Mouse (Mus musculus) left cerebral cortex, postnatal 25 days (tissue): ENCODE measurements around the gene Cby1. TPM values are rescaled to one million over a fixed set of nuclear protein-coding genes. Genes with fewer than 3 reads are reported as not detected.

Source experiments
- DNase-seq, 2 experiments: peaks; one replicate each; pipeline ENCODE4 v3.0.0; 2022; ENCODE audit warnings: low spot score in 2 of 2, mixed read lengths in 1 of 2
- intact Hi-C: fragments of 180-260 bp; cut with DNase I; formaldehyde crosslinking; loops from one replicate; pipeline ENCODE4 v1.15.1; 2025
- total RNA-seq, 2 experiments: library from RNA; stranded (reverse); gene quantifications; 2 replicates each; pipeline ENCODE4 v1.2.3; 2021

The Cby1 gene
- total RNA-seq = 10 to 100 TPM; 51.2 to 53.6 TPM

DNA sequence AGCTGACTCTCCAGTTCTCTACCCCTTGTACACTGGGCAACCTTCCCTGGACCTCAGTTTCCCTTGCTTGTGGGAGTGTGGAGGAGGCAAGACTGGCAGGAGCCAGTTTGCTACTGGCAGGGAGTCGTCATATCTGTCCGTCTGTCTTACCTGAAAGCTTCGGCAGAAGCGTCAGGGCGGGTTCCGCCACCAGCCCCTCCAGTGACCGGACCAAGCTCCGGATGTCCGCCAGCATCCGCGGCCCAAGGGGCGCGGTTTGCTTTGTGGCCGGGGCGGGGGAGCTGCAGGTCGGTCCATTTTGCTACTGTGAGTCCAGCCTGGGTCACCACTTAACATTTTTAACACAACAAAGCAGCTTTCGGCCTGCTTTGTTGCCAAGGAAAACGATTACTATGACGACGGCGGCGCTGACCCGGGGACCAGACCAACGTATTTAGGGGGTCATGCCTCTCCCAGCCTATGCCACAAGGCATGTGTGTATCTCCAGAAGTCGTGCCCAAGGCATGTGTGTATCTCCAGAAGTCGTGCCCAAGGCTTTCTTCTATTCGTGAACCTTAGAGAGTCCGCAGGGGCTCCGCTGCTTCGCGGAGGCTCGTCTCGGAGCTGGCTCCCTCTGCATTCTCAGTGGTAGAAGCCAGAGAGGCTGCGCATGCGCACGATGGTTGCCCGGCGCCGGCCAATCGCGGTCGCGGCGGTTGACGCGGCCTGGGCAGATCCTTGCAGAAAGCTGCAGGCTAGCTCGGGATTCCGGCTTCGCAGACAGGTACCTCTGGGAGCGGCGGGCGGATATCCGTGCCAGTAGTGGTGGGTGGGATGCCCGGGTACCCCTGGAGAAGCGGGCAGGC is at the start of gene Cby1, which contains the start of gene Fam227a:
TSS of gene Cby1 (plus strand) at position 669 of the 845 bp plus-strand sequence.
TSS of gene Fam227a (minus strand) at position 426 of the 845 bp plus-strand sequence.
- intact Hi-C loops = loop anchor here (1.0 kb wide), 1 partner anchor 30 kb away; no protein-coding TSS in a partner anchor
- DNase-seq = peak; percentile 98

DNA sequence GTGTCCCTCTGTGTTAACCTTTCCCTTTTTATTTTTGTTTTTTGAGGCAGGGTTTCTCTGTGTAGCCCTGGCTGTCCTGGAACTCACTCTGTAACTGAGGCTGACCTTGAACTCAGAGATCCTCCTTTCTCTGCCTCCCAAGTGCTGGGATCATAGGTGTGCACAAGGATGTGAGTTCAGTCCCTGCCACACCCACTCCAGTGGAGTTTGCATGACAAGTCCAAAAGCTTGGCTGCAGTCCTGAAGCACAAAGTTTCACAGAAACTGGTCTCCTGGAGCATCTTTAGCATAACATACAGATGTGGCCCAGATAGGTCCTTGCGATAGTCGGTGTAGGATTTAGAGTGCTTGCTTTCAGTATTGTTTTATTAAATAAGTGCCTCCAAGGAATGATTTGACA is 49.8 kb upstream of the Cby1 start:
- DNase-seq = no peak
- intact Hi-C loops = loop anchor here (5.0 kb wide), 2 partner anchors 47 to 102 kb away; partner anchors contain the start of gene Kcnj4

DNA sequence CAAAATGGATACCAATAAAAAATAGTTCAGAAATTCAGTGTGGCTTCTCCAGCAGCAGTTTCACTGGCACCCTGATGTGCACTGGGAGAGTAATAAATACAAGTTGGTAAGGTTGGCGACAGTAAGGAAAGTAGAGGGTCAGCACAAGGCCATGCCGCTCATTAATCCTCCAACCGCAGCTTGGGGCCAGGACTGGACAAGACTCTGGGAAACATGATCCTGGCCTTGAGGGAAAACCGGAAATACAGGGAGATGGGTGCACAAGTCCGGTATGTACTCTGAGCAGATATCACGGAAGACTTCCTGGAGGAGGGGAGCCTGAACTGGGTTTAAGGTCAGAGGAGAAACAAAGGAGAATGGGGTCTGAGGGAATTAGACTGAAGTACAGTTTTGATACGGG is 43.5 kb upstream of the Cby1 start:
- DNase-seq = no peak
- intact Hi-C loops = no loop called here

GRCm38 (mm10) chr15:79616729-79617128 is 42.3 kb upstream of the Cby1 start:
- intact Hi-C loops = no loop called here
- DNase-seq = no peak

- intact Hi-C loops = no loop called here
- DNase-seq = no peak
Observed at GRCm38 (mm10) chr15:79617135-79617534, 41.9 kb upstream of the Cby1 start.

DNA sequence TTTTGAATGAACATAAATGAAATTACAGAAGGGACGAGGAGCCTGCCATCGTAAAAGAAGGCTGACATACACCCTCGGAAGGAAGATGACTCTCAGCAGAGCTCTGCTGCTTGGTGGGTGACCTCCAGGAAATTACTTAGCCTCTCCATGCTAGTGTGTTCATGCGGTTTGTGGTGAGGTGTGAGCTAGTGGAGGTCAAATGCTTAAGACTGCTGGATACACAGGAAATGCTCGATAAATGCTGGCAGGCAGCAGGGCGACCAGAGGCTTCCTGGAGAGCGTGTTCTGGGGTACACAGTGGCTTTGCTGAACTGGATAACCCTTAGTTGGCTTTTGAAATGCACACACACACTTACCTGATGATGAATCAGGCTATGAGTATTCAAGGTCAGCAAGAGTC is 40.5 kb upstream of the Cby1 start:
- DNase-seq = no peak
- intact Hi-C loops = no loop called here

DNA sequence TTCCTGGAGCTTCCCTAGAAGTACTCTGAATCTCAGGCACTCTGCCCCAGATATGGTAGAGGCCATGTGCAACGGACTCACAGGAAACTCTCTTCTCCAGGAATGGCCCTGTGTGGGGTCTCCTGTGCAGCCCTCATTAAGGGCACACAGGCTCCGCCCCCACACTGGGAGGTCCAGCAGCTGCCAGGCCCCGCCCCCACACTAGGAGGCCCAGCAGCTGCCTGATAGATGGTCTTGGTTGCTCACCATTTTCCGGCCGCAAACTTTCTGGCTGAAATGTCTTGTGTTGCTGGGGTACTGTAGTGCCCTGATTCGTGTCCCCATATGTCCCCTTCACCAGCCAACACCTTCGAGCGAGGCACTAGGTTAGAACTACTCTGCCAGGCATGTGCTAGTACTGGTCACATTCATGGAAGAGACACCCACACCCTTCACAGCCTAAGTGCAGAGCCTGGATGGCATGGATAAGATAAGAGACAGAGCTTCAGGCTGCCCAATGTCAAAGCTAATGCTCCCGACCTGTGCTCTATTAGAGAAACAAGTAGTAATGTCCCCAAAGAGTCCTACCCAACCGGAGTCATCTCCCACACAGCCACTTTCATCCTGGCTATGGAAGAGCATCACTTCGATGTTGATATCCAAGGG is 39.1 kb upstream of the Cby1 start:
- intact Hi-C loops = no loop called here

GRCm38 (mm10) chr15:79630471-79630870 is 28.5 kb upstream of the Cby1 start:
- intact Hi-C loops = no loop called here
- DNase-seq = no peak

More for the DNA sequence above, 39.1 kb upstream of the Cby1 start:
- no peak for DNase-seq

GRCm38 (mm10) chr15:79641135-79641817 is 17.7 kb upstream of the Cby1 start:
- intact Hi-C loops = no loop called here
- peak in 1 of 2 experiments; percentile 78 for DNase-seq

DNA sequence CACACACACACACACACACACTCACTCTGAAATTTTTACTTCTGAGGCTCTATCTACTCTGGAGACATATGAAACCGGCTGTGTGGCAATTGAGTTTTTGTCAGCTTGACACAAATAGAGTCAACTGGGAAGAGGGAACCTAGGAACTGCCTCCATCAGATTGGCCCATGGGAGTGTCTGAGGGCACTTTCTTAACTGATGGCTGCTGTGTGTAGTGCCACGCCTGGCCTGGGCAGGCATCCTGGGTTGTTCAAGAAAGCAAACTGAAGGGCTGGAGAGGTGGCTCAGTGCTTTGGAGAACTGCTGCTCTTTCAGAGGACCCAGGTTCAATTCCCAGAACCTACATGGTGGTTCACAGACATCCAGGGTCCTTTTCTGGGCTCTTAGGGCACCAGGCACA is 13.5 kb upstream of the Cby1 start:
- intact Hi-C loops = no loop called here
- DNase-seq = no peak

GRCm38 (mm10) chr15:79648130-79648529 is 10.9 kb upstream of the Cby1 start:
- peak in 1 of 2 experiments; percentile 39 for DNase-seq
- intact Hi-C loops = no loop called here

GRCm38 (mm10) chr15:79650569-79650968 is 8.4 kb upstream of the Cby1 start:
- DNase-seq = no peak
- intact Hi-C loops = no loop called here

DNA sequence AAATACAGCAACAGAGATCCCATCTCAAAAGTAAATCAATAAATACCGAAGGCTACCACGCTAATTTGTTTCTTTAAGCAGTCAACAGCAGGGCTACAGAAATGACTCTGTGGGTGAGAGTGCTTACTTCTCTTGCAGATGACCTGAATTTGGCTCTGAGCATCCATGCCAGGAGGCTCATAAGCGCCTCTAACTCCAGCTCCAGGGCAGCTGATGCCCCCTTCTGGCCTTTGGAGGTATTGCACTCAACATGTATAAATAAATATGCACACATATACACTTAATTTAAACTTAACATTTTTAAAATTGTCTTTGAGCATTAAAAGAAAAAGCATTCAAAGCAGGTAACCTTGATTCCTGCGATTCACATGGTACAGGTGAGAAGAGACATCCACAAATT is 7.5 kb upstream of the Cby1 start:
- no peak for DNase-seq
- intact Hi-C loops = no loop called here

DNA sequence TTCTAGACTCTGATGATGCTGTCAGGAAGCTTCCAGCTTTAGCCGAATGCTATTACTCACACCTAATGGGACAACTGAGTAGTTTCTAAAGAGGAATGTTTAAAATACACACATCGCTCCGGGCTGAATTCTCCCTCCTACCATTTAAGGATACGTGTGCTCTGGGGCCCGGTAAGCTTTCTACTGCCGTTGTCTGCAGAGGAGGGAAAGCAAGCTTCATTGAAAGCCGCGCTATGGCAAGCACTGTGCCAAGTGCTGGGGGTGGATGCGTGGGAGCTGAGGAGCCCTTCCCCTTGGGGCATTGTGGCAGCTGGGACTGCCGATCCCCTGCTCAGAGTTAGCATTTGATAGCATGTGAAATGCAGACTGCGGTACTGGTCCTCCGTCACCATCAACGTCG is 2.5 kb upstream of the Cby1 start:
- intact Hi-C loops = no loop called here
- DNase-seq = peak in 1 of 2 experiments; percentile 72

GRCm38 (mm10) chr15:79657837-79658530 is 1.0 kb upstream of the Cby1 start:
- intact Hi-C loops = no loop called here
- DNase-seq = peak; percentile 85 to 92

GRCm38 (mm10) chr15:79661852-79662251 is 2.9 kb downstream of the Cby1 start:
- intact Hi-C loops = no loop called here
- no peak for DNase-seq

DNA sequence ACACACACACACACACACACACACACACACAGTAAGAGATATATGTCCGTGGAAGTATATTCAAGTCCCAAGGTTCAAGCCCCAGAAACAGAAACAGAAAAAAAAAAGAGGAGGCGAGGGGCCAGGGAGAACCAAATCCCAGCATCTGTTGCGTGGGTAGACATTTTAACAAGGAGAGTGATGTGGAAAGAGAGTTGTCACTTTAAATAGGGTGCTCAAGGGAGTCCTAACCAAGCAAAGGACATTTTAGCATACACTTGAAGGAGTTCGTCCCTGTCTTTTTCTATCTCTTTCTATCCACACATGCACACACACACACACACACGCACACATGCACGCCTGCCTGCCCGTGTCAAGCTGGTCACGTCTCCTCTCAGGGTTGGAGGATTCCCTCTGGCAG is 5.7 kb downstream of the Cby1 start:
- intact Hi-C loops = no loop called here
- peak; percentile 52 to 85 for DNase-seq

- intact Hi-C loops = no loop called here
- no peak for DNase-seq
Observed at GRCm38 (mm10) chr15:79669195-79669594, 10.2 kb downstream of the Cby1 start.

GRCm38 (mm10) chr15:79670249-79670971 is 11.4 kb downstream of the Cby1 start, which contains the start of gene Tomm22:
TSS of gene Tomm22 (plus strand) at chr15:79670861.
- DNase-seq = peak; percentile 88 to 94
- intact Hi-C loops = no loop called here
